Mouse (Mus musculus): ENCODE results near the gene Ldlr.
"Not testable (repeated sequence)": the region's sequence is repeated elsewhere in the genome, so short reads cannot be mapped to it uniquely, and the experiment has no call there.

The Ldlr gene

GRCm38 (mm10) chr9:21758576-21759529, 35.6 kb downstream of the Ldlr start:
- peak; percentile 54 for DNase-seq

- DNase-seq = no peak
Measured at GRCm38 (mm10) chr9:21759718-21760117, 36.4 kb downstream of the Ldlr start.

- peak; percentile 97 for DNase-seq
Measured at GRCm38 (mm10) chr9:21760155-21761088, 37.1 kb downstream of the Ldlr start, which contains the start of gene Spc24. Spc24 (minus strand) TSS chr9:21760303.

GRCm38 (mm10) chr9:21762135-21762534, 38.9 kb downstream of the Ldlr start:
- DNase-seq = peak; percentile 40

GRCm38 (mm10) chr9:21764084-21764999, 41.1 kb downstream of the Ldlr start:
- DNase-seq = peak; percentile 25

- DNase-seq = peak; percentile 88
Measured at GRCm38 (mm10) chr9:21767896-21768295, 44.6 kb downstream of the Ldlr start.

GRCm38 (mm10) chr9:21768511-21769411, 45.5 kb downstream of the Ldlr start:
- DNase-seq = peak; percentile 79

- peak; percentile 76 for DNase-seq
Measured at GRCm38 (mm10) chr9:21769558-21770183, 46.4 kb downstream of the Ldlr start.

GRCm38 (mm10) chr9:21773396-21773795, 50.1 kb downstream of the Ldlr start:
- not testable (repeated sequence) for DNase-seq

- peak; percentile 27 for DNase-seq
Measured at GRCm38 (mm10) chr9:21774353-21774752, 51.1 kb downstream of the Ldlr start.

- no peak for DNase-seq
Measured at GRCm38 (mm10) chr9:21777726-21778125, 54.4 kb downstream of the Ldlr start.

- no peak for DNase-seq
Measured at GRCm38 (mm10) chr9:21781657-21782468, 58.6 kb downstream of the Ldlr start.

GRCm38 (mm10) chr9:21784517-21785307, 61.4 kb downstream of the Ldlr start:
- no peak for DNase-seq

- not testable (repeated sequence) for DNase-seq
Measured at GRCm38 (mm10) chr9:21786309-21786708, 63.0 kb downstream of the Ldlr start.

- peak; percentile 64 for DNase-seq
Measured at GRCm38 (mm10) chr9:21786906-21787305, 63.6 kb downstream of the Ldlr start.

- DNase-seq = no peak
Measured at GRCm38 (mm10) chr9:21787654-21788053, 64.4 kb downstream of the Ldlr start.

GRCm38 (mm10) chr9:21788234-21788633, 65.0 kb downstream of the Ldlr start:
- DNase-seq = no peak

GRCm38 (mm10) chr9:21791861-21792260, 68.6 kb downstream of the Ldlr start:
- DNase-seq = no peak

GRCm38 (mm10) chr9:21792644-21793043, 69.4 kb downstream of the Ldlr start:
- DNase-seq = peak; percentile 68

Measured in cerebellum, adult 9-11 months (tissue).